Mouse (Mus musculus) lung, adult 2 months (tissue): Measurements from ENCODE around the gene Ryr3.

Experiments used
- CTCF ChIP-seq: fragments of 200-500 bp; IDR thresholded peaks from 2 replicates; pipeline ENCODE4 v1.5.1; 2011; ENCODE audit warnings: mild to moderate bottlenecking, low read length, control low read depth; ENCODE audit not compliant: insufficient read depth
- POLR2A ChIP-seq: fragments of 200-500 bp; IDR thresholded peaks from 2 replicates; pipeline ENCODE4 v1.6.1; 2011; ENCODE audit warnings: low read depth, mild to moderate bottlenecking, control low read depth, low read length, borderline replicate concordance; ENCODE audit errors: extremely low read depth

GRCm38 (mm10) chr2:112653836-112654235 is 563.1 kb downstream of the Ryr3 start:
- TF ChIP-seq CTCF (no peak), POLR2A (no peak)
